Mouse (Mus musculus): ENCODE data around the gene Snx30.

GRCm38 (mm10) chr4:59928347-59928746 is 122.7 kb downstream of the Snx30 start:
- TF ChIP-seq USF1 (IDR thresholded peaks at IDR 0.05; ENCODE audit: low read depth, low read length) (no peak), TAL1 (IDR thresholded peaks at IDR 0.05; ENCODE audit: low read length) (no peak), POLR2A (IDR thresholded peaks at IDR 0.05; ENCODE audit: control insufficient read depth in 1 of 2, insufficient read depth in 1 of 2, low read depth in 1 of 2, low read length in 2 of 2, poor library complexity in 1 of 2) (no peak)

All from MEL (cell line).